Mouse (Mus musculus) midbrain, embryonic 16.5 days (tissue): ENCODE data around the gene Tmem168. TPM values are rescaled to one million over a fixed set of nuclear protein-coding genes. Genes with fewer than 3 reads are reported as not detected.

Source experiments
- ATAC-seq: fragments of 200-750 bp; cut with Nextera tagmentation; 2 replicates; pipeline ENCODE4 v1.8.0; 2017; ENCODE audit warnings: moderate TSS enrichment
- H3K27ac ChIP-seq: fragments of 300-500 bp; sonication (generic); 2 replicates; pipeline ENCODE4 v1.5.1; 2014; ENCODE audit warnings: mild to moderate bottlenecking, low read length, mixed read lengths
- H3K27me3 ChIP-seq: fragments of 300-500 bp; sonication (generic); 2 replicates; pipeline ENCODE4 v1.6.1; 2014; ENCODE audit warnings: low read depth, low read length, mixed read lengths; ENCODE audit not compliant: control insufficient read depth, insufficient read depth
- H3K36me3 ChIP-seq: fragments of 300-500 bp; sonication (generic); 2 replicates; pipeline ENCODE4 v1.6.1; 2014; ENCODE audit warnings: mild to moderate bottlenecking, low read length, moderate library complexity, mixed read lengths; ENCODE audit not compliant: control insufficient read depth, insufficient read depth
- H3K4me1 ChIP-seq: fragments of 300-500 bp; sonication (generic); 2 replicates; pipeline ENCODE4 v1.6.1; 2014; ENCODE audit warnings: mild to moderate bottlenecking, low read length, mixed read lengths; ENCODE audit not compliant: control insufficient read depth, insufficient read depth
- H3K4me2 ChIP-seq: fragments of 300-500 bp; sonication (generic); 2 replicates; pipeline ENCODE4 v1.6.1; 2014; ENCODE audit warnings: mild to moderate bottlenecking, low read length, mixed read lengths
- H3K4me3 ChIP-seq: fragments of 300-500 bp; sonication (generic); 2 replicates; pipeline ENCODE4 v1.5.1; 2014; ENCODE audit warnings: low read depth, mild to moderate bottlenecking, low read length, moderate library complexity, mixed read lengths
- H3K9ac ChIP-seq: fragments of 300-500 bp; sonication (generic); 2 replicates; pipeline ENCODE4 v1.6.1; 2014; ENCODE audit warnings: low read depth, low read length, mixed read lengths
- H3K9me3 ChIP-seq: fragments of 300-500 bp; sonication (generic); replicated peaks from 2 replicates; pipeline ENCODE4 v1.6.1; 2014; ENCODE audit warnings: mild to moderate bottlenecking, low read length, mixed read lengths; ENCODE audit not compliant: control insufficient read depth, poor library complexity, severe bottlenecking
- WGBS: fragments of 180-500 bp; shearing (Covaris S2); extraction: QIAGEN DNeasy Blood & Tissue Kit; methylation state at CpG from one replicate; pipeline ENCODE4 v1.1.7; 2014; 5-methylcytosine and 5-hydroxymethylcytosine counted together
- polyA plus RNA-seq: library from polyadenylated mRNA; unstranded; fragments of >200 nt; fragmentation: Nextera tagmentation; extraction: Ambion mirVana; gene quantifications from 2 replicates; pipeline ENCODE4 v1.2.1, GENCODE M21; 2015

Gene Tmem168
- polyA plus RNA-seq, 1 experiment from 2014 or later = 18.0 TPM

- H3K9me3 ChIP-seq = no peaks in the 10 kb centered on the region
- peaks cover 14% of the 10 kb centered on the region for H3K4me1 ChIP-seq
- no peak overlapping the region for H3K4me2 ChIP-seq
- no peak overlapping the region for H3K4me3 ChIP-seq
- WGBS = 83% methylated on average over 7 of the region's 7 CpGs
- peaks cover 8% of the 10 kb centered on the region; the same call in 1 of the 2 replicates for H3K36me3 ChIP-seq
- no peak for ATAC-seq
- no peak overlapping the region for H3K9ac ChIP-seq
- H3K27me3 ChIP-seq = no peaks in the 10 kb centered on the region
- no peak overlapping the region for H3K27ac ChIP-seq
Observed at GRCm38 (mm10) chr6:13598239-13598923, 9.5 kb downstream of the Tmem168 start.

DNA sequence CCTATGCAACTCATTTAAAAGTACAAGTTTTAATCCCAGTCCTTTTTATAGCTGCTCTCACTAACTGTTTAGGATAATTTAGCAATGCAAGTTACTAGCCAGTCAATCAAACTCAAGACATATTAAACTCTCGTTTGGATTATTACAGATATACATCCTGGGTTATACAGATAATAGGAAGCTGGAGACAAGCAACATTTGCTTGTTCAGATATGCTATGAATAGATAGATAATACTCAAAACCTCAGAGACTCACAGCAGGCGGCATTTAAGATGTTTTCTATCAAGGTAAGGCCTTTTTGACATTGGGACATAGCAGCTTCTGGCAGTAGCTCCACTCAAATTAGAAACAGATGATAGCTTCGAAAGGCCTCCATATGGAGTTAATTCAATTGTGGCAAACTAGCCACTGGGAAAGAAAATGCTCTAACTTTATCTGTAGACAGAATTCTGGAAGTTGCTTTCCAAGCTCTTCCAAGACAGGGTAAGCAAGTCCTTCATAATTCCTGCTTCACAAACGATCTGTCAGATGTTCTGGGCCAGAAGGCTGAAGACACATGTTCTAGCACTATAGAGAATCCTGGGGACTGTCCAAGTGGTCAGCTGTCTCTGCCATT lies 15.1 kb downstream of the Tmem168 start:
- Histone ChIP-seq H3K36me3 (peaks cover 14% of the 10 kb centered on the region), H3K9me3 (no peaks in the 10 kb centered on the region), H3K27ac (no peak overlapping the region), H3K4me3 (no peak overlapping the region), H3K9ac (no peak overlapping the region), H3K27me3 (no peaks in the 10 kb centered on the region), H3K4me2 (no peak overlapping the region), H3K4me1 (no peaks in the 10 kb centered on the region)
- no peak for ATAC-seq
- 87% methylated on average over 4 of the region's 4 CpGs for WGBS

- H3K4me2 ChIP-seq = no peak overlapping the region
- no peak overlapping the region for H3K9ac ChIP-seq
- 74% methylated on average over 2 of the region's 2 CpGs for WGBS
Observed at GRCm38 (mm10) chr6:13586560-13586959, 21.3 kb downstream of the Tmem168 start.

GRCm38 (mm10) chr6:13586154-13586553 lies 21.7 kb downstream of the Tmem168 start:
- H3K27ac ChIP-seq = no peak overlapping the region
- no peaks in the 10 kb centered on the region for H3K4me1 ChIP-seq
- H3K9ac ChIP-seq = no peak overlapping the region
- ATAC-seq = no peak
- no peaks in the 10 kb centered on the region for H3K9me3 ChIP-seq
- no peak overlapping the region for H3K4me2 ChIP-seq
- H3K36me3 ChIP-seq = peaks cover 8% of the 10 kb centered on the region
- WGBS = 92% methylated on average over 8 of the region's 8 CpGs
- no peaks in the 10 kb centered on the region for H3K27me3 ChIP-seq
- H3K4me3 ChIP-seq = no peak overlapping the region

More at GRCm38 (mm10) chr6:13586560-13586959, 21.3 kb downstream of the Tmem168 start:
- Histone ChIP-seq H3K27me3 (no peaks in the 10 kb centered on the region), H3K4me1 (no peaks in the 10 kb centered on the region), H3K9me3 (no peaks in the 10 kb centered on the region), H3K4me3 (no peak overlapping the region), H3K27ac (no peak overlapping the region), H3K36me3 (peaks cover 11% of the 10 kb centered on the region)
- no peak for ATAC-seq

- Histone ChIP-seq H3K4me3 (no peak overlapping the region), H3K9me3 (no peaks in the 10 kb centered on the region), H3K4me2 (no peak overlapping the region), H3K27me3 (no peaks in the 10 kb centered on the region), H3K36me3 (peaks cover 6% of the 10 kb centered on the region), H3K4me1 (no peaks in the 10 kb centered on the region), H3K9ac (no peak overlapping the region), H3K27ac (no peak overlapping the region)
- WGBS = 84% methylated on average over 6 of the region's 6 CpGs
- no peak for ATAC-seq
Observed at GRCm38 (mm10) chr6:13584788-13585187, 23.1 kb downstream of the Tmem168 start.

- H3K4me1 ChIP-seq = no peaks in the 10 kb centered on the region
- WGBS = 90% methylated on average over 1 of the region's 1 CpGs
- H3K27ac ChIP-seq = no peak overlapping the region
- H3K9me3 ChIP-seq = no peaks in the 10 kb centered on the region
- no peak overlapping the region for H3K9ac ChIP-seq
- H3K36me3 ChIP-seq = peaks cover 4% of the 10 kb centered on the region; the same call in 1 of the 2 replicates
- no peaks in the 10 kb centered on the region for H3K27me3 ChIP-seq
- no peak overlapping the region for H3K4me2 ChIP-seq
- no peak for ATAC-seq
- no peak overlapping the region for H3K4me3 ChIP-seq
Observed at GRCm38 (mm10) chr6:13582075-13582474, 25.8 kb downstream of the Tmem168 start.

DNA sequence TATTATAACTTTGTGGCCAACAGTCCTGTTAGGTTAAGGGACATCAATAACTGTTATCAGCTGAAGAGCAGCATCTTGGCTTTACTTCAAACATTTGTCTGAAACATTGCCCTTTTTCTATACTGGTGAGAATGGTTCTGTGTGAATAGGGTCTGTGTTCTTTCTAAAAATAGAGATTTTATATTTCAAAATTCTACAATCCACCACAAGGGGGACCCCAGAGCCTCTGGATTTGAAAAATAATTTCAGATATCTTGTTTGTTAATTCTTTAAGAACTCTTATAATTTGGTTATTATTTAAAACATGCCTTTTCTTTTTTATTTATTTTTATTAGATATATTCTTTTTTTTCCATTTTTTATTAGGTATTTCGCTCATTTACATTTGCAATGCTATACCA lies 42.2 kb downstream of the Tmem168 start:
- no peaks in the 10 kb centered on the region for H3K9me3 ChIP-seq
- H3K9ac ChIP-seq = no peak overlapping the region
- no peak for ATAC-seq
- no peak overlapping the region for H3K27ac ChIP-seq
- WGBS = 91% methylated on average over 1 of the region's 1 CpGs
- no peak overlapping the region for H3K4me3 ChIP-seq
- H3K4me2 ChIP-seq = no peak overlapping the region
- H3K27me3 ChIP-seq = no peaks in the 10 kb centered on the region
- no peaks in the 10 kb centered on the region for H3K4me1 ChIP-seq
- H3K36me3 ChIP-seq = no peaks in the 10 kb centered on the region

DNA sequence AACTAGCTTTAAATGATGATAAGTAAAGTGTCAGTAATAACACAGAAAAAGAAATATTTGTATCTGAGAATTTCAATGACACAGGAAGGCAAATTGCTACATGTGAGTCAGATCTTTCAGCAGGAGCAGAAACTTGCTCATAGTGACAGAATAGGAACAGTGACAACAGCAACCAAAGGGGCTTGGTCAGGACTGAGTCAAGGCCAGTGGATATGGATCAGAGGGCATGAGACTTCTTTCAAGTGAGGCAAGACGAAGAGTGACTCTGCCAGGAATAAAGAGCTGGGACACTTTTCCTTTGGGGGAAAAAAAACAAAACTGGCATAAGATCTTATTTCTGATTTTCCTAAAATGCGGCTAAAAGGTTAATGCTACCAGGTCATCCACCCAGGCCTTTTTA lies 52.6 kb downstream of the Tmem168 start:
- Histone ChIP-seq H3K9me3 (0 out of 2 replicates have a peak, but pooled peaks cover 2% of the 10 kb centered on the region), H3K27me3 (no peaks in the 10 kb centered on the region), H3K27ac (no peak overlapping the region), H3K4me3 (no peak overlapping the region), H3K36me3 (no peaks in the 10 kb centered on the region), H3K9ac (no peak overlapping the region), H3K4me1 (no peaks in the 10 kb centered on the region), H3K4me2 (no peak overlapping the region)
- 86% methylated on average over 2 of the region's 2 CpGs for WGBS
- ATAC-seq = no peak

GRCm38 (mm10) chr6:13541761-13542160 lies 66.1 kb downstream of the Tmem168 start:
- no peaks in the 10 kb centered on the region for H3K9me3 ChIP-seq
- no peaks in the 10 kb centered on the region for H3K4me1 ChIP-seq
- no peak overlapping the region for H3K4me3 ChIP-seq
- H3K36me3 ChIP-seq = no peaks in the 10 kb centered on the region
- H3K9ac ChIP-seq = no peak overlapping the region
- no peak overlapping the region for H3K4me2 ChIP-seq
- 77% methylated on average over 3 of the region's 3 CpGs for WGBS
- H3K27me3 ChIP-seq = no peaks in the 10 kb centered on the region
- no peak for ATAC-seq
- H3K27ac ChIP-seq = no peak overlapping the region
